Mouse (Mus musculus) thymus, postnatal 10 days (tissue): ENCODE measurements around the gene Atg4b.

Experiments used
- DNase-seq, 2 experiments: peaks; one replicate each; pipeline ENCODE4 v3.0.0; 2021; ENCODE audit warnings: low spot score in 2 of 2

Atg4b gene

DNA sequence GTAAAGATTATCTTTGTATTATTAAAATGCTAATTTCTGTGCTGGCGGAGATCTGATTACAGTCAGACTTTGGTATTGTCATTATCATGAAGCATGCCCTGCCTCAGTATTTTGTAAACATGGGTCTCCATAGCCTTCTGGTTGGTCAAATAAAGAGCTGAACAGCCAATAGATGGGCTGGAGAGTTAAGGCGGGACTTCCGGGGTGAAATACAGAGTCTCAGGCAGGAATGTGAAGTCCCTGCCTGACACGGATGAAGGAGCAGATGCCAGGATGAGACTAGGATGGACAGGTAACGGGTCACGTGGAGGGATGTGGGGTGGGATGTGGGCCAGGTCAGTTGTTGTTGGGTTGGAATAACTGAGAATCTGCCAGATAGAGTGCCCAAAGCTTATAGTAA lies at the start of gene Atg4b:
Gene Atg4b, plus strand, starts transcription at position 211 of the 400 bp plus-strand sequence.
- no peak for DNase-seq

DNA sequence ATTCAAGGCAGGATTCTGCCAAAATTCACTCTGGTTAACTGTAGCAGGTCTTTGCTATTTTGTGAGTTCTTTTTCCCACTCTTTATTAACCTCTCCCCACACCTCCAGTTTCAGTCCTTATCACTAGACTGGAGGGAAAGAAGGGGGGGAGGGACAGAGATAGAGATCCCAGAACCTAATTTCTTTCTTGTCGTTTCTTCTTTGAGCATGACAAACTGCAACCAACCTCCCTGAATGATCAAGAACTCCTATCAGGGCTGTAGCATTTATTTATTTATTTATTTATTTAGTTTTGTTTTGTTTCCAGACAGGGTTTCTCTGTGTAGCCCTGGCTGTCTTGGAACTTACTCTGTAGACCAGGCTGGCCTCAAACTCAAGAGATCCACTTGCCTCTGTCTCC lies 49.2 kb upstream of the Atg4b start:
- DNase-seq = no peak

DNA sequence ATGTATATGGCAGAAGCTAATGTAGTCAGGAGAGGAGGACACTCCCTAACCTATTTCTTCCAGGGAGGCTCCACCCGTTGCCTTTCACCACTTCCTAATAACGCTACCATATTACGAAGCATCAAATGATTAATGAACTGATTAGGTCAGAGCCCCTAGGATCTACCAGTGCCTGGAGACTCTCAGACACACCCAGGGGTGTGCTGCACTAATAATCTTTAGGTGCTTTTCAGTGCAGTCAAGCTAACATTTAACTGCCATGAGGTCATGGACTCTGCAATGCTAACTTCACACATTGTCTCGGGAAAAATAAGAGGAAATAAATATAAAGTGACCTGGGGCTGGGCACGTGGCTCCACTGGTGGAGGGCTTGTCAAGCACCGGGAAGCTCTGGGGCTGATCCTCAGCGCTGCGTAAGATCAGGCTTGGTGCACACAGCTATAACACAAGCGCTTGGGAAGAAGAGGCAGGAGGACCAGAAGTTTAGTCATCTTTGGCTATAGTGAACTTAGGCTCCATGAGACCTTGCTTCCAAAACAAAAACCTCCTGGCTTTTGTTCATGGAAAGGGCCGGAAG lies 47.7 kb upstream of the Atg4b start:
- no peak for DNase-seq

DNA sequence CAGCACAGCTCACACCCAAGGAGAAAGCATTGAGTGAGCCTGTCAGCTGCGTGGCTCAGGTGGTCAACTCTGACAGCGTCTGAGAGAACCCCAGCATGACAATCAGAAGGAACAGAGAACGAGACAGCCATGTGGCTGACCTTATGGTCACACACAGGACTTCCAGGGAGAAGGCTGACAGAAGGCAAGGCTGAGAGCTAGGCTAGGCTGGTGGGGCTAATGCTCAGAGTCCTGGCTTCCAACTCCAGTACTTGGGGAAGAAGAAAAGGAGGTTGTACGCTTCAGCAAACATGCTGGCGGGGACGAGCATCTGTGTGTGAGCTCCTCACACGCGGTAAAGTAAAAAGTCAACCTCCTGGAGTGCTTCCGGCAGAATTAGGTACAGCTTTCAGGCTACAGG lies 47.0 kb upstream of the Atg4b start:
- DNase-seq = no peak

DNA sequence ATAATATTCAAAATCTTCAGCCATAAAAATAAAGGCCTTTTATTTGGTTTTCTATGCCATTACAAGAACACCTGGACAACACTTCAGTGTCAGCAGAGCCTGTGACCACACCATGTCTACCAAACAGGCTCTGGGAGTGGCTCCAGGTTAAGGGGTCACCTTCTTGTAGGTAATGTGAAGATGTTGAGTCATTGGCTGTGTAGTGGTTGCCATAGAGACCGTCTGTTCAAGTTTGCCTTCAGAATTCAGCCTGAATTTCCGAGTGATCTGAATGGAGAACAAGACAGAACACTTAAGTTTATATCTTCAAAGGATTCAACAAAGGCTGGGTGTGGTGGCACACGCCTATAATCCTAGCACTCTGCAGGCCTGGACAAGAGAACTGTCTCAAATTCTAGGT lies 45.9 kb upstream of the Atg4b start:
- no peak for DNase-seq

DNA sequence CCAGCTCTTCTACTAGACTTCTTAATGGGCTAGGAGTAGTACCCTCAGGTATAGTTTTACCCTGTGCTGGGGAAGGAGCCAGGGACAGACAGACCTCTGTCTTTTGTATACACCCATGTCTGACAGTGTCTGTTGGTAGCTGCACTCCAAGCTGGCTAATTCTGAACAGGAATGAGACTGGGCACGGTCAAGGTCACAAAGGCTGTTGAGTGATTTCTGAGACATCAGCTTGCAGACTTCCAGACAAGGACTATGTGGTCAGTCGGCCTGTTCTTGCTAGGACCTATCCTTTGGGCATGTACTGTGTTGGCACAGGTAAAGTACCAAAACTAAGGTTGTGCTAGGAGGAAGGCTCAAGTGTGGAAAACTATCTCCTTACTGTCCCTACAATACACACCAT lies 35.1 kb upstream of the Atg4b start:
- no peak for DNase-seq

DNA sequence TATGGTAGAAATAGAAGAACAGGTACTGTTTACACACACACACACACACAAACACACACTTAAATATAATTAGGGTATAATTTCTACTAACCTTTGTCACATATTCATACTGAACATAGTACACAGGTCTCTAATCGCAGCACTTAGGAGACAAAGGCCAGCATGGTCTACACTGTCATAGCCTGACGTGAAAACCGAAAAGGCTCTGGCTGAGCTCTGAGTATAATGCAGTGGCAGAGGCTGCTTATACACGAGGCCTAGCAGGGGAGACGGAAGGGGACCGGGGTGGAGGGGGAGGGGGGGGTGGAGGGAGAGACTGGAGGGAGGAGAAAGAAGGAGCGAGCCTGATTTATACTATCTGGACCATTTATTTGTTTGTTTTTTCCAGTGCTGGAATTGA lies 29.7 kb upstream of the Atg4b start:
- DNase-seq = no peak

DNA sequence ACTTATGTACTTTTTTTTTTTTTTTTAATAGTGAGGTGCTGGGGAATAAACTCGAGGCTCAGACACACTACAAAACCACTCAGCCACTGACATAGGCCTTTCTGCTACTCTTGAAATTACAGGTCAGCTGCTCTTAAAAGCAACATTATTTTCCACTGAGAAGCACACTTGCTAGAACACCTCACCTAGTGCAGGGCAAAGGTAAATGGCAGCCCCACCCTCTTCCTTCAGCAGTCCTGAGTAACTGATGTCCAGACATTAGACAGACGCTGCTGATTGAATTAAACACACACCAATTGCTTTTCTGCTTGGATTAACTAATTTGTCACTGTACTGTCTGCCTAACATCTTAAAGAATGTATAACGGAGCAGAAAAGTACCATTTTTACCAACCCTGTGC lies 26.7 kb upstream of the Atg4b start:
- no peak for DNase-seq

DNA sequence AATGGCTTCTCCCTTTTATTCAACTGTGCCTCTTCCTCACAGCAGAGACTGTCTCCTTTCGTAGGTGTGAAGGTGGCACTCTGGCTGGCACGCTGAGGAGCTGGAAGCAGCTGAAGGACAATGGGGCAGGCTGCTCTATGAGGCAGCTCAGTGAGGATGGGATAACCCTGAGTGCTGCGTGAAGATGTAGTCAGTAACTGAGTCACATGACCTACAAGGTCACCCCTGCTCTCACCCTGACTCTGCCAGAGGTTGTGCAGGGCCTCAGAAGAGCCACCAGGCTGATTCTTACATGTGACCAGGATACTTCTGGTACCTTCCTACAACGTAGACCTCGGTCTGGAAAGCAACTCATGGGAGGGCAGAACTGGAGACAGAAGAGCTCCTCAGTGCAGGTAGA lies 25.6 kb upstream of the Atg4b start:
- no peak for DNase-seq

DNA sequence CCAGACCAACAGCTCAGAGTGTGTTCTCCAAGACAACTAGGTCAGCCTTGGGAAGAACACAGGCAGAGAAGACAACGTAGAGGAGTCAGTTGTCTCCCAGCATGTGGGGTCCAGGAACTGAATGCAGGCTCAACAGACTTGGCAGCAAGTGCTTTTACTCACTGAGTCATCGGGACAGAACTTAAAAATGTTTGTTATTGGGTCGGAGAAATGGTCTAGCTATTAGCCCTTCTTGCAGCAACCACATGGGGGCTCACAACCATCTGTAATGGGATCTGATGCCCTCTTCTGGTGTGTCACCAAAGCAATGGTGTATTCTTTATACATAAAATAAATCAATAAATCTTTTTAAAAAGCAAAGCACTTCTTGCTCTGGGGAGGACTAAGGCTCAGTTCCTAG lies 25.2 kb upstream of the Atg4b start:
- DNase-seq = no peak

DNA sequence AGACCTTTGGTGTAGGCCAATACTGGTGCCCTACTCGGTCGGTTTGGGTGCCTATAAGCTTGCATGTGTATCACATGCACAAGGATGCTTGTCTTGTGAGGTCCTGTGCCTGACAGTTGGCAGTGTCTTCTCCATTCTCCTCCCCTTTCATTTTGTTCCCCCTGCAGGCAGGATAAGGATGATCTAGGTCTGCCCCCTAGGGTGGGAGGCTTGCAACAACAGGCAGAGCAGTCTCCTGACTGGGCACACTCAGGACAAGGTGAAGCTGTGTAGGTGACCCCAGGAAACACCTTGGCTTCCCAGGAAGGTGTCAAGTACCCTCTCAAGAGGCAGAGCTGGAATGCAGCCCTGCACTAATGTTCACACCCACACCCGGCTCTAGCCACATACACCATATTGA lies 24.3 kb upstream of the Atg4b start:
- peak; percentile 12 to 53 for DNase-seq

DNA sequence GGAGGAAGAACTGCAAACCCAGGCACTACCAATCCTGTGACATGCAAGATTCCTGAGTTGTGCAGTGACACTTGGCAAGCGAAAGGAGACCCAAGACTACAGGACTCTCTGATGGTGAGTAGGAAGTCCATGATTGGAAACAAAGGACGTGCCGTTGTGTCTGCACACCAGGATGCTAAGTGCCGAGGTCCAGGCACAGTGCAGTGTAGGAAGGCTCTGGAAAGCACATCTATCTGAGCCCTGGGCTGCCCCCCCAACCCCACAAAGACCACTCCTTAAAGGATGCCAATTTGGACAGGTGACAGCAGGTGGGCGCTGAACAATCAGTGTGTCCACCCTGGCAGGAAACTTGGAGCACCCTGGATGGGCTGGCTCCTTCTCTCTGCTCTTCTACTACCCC lies 20.2 kb upstream of the Atg4b start:
- DNase-seq = no peak

DNA sequence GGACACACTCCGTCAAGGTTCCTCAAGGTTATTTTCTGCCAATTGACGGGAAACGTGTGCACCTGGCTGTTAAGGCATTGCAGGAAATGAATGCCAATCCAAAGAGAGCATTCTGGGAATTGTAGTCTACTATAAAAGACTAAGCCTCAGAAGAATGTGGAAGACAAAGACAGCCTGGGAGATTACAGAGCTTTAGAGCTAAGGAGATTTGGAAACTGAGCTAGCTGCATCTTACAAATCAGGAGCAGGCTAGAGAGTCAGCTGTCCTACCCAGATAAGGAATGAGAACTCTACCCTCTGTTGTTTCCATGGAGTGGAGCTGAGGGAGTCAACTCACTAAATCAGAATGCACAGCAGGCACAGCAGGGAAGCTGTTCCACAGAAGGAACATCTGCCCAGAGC lies 19.4 kb upstream of the Atg4b start:
- DNase-seq = no peak

DNA sequence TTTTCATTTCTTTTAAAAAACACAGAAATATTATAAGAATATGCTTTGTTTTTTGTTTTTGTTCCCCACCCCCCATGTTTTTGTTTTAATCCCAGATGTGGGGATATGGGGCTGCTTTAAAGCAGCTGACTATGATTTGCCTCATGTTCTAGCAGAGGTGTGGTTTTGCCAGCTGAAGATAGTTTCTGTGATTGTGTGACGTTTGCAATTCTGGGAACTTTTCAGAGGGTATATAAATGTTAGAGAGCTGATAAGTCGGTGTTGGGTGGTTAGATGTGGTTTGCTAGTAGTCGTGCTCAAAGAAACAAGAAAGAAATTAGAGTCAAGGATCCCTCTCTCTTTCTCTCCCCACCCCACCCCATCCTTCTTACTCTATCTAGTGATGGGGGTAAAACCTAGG lies 15.4 kb upstream of the Atg4b start:
- DNase-seq = no peak

DNA sequence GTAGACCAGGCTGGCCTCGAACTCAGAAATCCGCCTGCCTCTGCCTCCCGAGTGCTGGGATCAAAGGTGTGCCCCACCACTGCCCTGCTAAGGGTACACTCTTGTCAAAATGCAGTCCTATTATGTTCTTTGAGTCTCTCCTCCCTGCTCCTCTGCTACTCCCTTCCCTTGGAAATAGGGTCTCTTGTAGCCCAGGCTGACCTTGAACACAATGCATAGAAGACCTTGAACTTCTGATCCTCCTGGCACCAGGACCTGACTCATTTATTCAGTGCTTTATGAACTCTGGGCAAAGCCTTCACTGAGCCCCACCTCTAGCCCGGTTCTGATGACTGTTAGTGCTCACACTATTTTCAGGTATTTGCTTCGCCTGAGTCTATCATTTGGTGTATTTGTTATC lies 13.6 kb upstream of the Atg4b start:
- DNase-seq = no peak

DNA sequence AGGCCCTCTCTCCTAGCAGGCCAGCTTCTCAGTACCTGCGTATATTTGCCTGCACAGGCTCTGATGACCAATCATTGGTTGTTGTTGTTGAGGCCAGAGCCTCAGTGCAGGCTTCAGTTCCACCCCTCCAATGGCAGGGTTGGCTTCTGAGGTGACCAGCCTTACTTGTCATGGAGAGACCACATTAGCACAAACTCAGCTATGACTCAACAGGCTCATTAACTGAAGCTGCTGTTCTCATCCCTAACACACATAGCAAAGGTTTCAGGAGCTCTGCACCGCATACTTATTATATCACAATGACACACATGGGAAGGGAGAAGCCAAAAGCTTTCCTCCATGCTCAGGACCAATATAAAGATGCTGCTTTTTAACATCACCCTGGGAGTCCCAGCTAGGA lies 10.6 kb upstream of the Atg4b start:
- no peak for DNase-seq

DNA sequence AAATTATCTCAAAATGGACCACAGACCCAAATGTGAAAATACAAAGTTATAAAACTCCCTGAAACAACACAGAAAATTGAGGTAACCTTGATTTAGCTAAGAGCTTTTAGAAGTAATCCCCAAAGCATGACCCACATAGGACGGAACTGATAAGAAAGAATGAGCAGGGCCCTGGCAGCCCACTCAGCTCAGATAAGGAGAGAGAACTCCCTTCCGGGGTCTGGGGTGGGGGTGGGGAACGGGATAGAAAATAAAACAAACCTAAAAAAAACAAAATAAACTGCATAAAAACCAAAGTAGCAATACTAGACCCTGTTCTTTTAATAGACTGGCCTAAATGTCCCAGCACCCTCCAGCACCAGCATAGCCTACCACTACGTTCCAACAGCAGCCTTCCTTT lies 9.3 kb upstream of the Atg4b start:
- DNase-seq = no peak

DNA sequence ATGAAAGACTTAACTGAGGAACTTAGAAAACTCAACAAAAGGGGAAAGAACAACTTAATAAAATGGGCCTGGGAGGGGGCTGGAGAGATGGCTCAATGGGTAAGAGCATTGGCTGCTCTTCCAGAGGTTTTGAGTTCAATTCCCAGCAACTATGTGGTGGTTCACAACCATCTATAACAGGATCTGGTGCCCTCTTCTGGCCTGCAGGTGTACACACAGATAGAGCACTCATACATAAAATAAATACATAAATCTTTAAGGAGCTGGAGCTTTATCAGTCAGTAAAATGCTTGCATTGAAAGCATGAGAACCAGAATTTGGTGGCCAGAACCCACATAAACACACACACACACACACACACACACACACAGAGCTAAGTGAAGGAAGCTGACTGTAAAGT lies 8.4 kb upstream of the Atg4b start:
- no peak for DNase-seq

DNA sequence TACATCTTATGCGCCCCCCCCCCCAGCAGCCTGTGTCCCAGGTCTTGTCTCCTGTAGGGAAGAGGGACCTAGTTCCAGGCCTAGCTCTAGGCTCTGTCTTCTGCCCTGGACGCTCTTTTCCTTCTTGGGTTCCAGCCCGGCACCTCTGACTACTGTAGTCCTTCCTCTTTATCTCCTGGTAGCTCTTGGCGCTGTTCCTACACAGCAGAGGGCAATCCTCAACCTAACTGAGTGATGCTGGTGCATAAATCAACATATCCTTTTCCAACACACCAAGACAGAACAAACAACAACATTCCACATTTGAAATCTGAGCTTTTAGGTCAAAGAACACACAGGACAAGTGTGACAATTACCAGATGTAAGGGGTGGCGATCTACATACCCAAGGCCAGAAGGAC lies 5.1 kb upstream of the Atg4b start:
- DNase-seq = no peak

DNA sequence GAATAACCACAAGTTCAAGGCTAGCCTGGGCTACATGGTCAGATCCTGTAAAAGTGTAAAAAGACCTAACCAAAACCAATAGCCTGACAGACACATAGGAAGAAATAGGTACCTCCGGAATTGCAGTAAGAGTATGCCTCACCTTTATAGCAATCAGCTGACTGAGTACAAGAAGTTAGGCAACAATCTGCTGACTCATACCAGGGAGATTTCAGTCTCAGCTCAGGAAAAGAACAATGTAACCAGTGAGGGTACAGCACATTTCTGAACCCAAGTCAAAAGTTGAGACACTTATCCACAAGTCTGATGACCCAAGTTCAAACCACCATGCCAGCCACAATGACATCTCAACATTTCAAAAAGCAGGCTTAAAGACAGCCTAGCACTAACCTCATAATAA lies 2.8 kb upstream of the Atg4b start:
- DNase-seq = no peak

DNA sequence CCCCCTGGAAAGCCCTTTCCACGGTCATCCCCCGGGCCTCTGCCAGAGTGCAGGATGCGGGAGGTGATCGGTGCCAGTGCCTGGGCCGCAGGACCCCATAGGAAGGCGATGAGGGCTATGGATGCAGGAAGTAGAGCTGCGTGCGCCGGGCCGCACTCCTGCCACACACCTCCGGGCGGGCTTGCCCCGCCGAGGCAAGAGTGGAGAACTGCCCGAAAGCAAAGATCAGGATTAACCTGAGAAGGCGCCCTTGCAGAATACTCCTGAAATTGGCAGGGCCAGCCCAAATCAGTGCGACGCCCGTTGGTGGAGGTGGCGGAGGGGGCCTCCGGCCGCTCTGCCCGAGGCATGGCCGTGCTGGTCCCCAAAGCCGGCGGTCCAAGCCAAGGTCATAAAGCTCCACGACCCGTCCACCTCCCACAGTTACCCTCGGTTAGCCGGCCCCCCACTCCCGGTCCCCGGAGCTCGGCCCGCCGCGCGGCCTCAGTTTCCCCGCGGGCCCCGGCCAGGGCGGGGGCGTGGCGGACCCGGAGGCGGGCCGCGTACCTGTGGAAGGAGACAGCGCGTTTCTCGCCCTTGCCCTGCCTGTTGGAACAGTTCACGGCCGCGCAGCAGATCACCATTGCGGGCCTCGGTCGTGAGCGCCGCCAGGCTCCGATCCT lies 2.7 kb downstream of the Atg4b start:
- peak; percentile 21 to 41 for DNase-seq

DNA sequence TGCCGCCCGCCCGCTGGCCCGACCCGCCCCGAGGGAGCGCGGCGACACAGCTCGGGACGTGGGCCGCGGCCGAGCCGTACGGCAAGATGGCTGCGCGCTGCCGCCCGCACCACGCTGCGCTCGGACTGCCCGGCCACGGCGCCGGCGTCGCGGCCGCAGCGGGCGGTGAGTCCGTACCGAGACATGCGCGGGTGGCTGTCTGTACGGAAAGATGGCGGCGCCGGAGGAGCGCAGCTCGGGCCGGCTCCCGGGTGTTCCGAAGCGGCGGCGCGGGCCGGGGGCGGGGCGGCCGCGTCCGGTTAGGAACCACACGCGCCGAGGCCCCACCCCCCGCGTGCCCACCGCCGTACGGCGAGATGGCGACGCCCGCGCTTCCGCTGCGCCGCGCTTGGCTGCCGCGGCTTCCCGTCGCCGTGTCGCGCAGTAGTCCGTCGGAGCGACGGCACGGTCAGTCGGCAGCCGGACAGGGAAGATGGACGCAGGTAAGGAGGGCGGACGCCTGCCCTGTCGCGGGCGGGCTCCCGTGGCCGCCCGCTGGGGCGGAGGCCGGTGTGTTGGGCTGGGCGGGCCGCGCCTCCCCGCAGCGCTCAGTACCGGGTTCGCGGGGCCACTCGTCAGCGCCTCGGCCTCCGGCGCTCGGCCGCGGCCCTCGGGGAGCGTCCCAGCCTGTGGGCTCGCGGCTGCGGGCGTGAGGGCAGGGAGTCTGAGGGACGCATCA lies 3.4 kb downstream of the Atg4b start, which contains the start of gene Thap4:
Gene Thap4, minus strand, starts transcription at position 292 of the 718 bp plus-strand sequence.
- DNase-seq = peak; percentile 74 to 85

DNA sequence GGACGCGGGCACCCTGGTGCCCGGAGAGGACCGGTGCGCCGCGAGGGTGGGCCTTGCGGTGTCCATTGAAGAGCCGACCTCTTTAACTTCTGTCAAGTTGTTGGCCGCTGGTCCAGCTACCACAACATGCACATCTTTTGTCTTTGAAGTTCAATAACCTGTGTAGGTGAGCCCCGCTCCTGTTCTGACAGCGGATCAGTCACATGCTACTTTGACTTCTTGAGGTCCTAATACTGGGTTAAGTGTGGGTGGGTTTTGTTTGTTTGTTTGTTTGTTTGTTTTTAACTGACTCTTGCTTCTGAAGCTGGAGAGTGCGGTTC lies 4.0 kb downstream of the Atg4b start:
- no peak for DNase-seq

DNA sequence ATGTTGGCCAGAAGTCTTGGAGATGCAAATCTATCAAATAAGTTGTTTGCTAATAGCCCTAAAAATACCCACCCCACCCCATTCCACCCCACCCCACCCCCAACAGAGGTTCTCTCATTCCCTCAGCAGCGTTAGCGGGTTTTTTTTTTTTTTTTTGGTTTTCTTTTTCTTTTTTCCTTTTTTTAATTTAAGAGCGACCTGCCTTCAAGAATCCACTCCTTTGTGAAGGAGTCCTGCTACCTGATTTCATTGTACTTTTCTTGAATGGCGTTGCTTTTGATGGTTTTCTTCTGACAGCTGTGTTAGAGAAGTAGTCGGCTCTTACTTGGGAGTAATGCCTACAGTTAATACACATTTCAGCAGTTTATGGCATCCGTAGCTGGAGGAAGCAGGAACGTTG lies 4.3 kb downstream of the Atg4b start:
- DNase-seq = no peak
